Mouse (Mus musculus): ENCODE data around the gene Iqcn.

- TF ChIP-seq CTCF (IDR thresholded peaks at IDR 0.05; ENCODE audit: borderline replicate concordance, insufficient read depth, low read length), result no peak
- TF ChIP-seq POLR2A (IDR thresholded peaks at IDR 0.05; ENCODE audit: low read depth, low read length), result no peak
Measured at GRCm38 (mm10) chr8:70657739-70658138, 45.5 kb upstream of the Iqcn start.
